Mouse (Mus musculus) stomach, postnatal 0 days (tissue): ENCODE results near the gene Atp5j.

ENCODE experiments used
- CTCF ChIP-seq: IDR thresholded peaks from 2 replicates; pipeline ENCODE4 v1.5.1; 2016; ENCODE audit warnings: antibody characterized with exemption, low read depth, mild to moderate bottlenecking, moderate library complexity
- EP300 ChIP-seq: optimal IDR thresholded peaks from 2 replicates; pipeline ENCODE3; 2016; ENCODE audit warnings: antibody characterized with exemption

GRCm38 (mm10) chr16:84875012-84875717 is 39.7 kb upstream of the Atp5j start:
- TF ChIP-seq CTCF = peak; percentile 48
- TF ChIP-seq EP300 = no peak
